20 mouse cellular contexts compared by ENCODE assay signal in the genomic region with DNA sequence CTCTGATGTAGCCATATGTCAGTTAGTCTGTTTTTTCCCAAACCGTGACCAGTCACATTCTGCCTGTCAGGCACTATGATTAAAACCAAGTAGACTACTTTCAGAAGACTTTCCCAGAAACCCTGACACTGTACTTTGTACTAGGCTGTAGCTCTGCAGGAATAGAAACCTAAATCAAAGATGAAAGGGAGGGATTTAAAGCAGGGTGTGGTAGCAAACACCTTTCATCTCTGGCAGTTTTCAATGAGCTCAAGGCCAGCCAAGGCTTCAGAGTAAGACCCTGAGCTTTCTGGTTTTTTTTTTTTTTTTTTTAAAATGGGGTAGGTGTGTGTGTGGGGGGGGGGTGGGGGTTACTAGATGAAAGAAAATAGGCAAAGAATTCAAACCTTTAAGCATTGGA.
DNase-seq lines count a peak whose midpoint lies in the region; ATAC-seq and TF ChIP-seq lines count a peak whose summit lies in the region.
"Had no signal": no experiment of that assay in that cellular context is flagged by ENCODE, and none has a peak within 500 bp of the region (broad histone marks: within the 10 kb centered on the region; RNA-seq: fewer than 3 reads in every experiment).

No protein-coding gene starts in this region.

- no peak overlapping the region for H3K4me3 ChIP-seq in intestine, embryonic 14.5 days (ENCODE audit: low read depth, low read length)
- H3K4me3 ChIP-seq in intestine, postnatal 0 days (ENCODE audit: low read depth, low read length): no peak overlapping the region
- H3K4me3 ChIP-seq: embryonic facial prominence, embryonic 13.5 days; forebrain, embryonic 13.5 days; heart, adult 2 months; heart, embryonic 15.5 days; hindbrain, embryonic 15.5 days had no signal

- no peaks in the 10 kb centered on the region for H3K4me1 ChIP-seq in intestine, embryonic 14.5 days (replicated peaks; ENCODE audit: control insufficient read depth, insufficient read depth, low read length)
- H3K4me1 ChIP-seq in intestine, postnatal 0 days (replicated peaks; ENCODE audit: control insufficient read depth, insufficient read depth, low read length): no peaks in the 10 kb centered on the region
- H3K4me1 ChIP-seq: embryonic facial prominence, embryonic 13.5 days; forebrain, embryonic 13.5 days; heart, embryonic 15.5 days; hindbrain, embryonic 15.5 days had no signal

- no peak for TF ChIP-seq CTCF in intestine, postnatal 0 days (IDR thresholded peaks at IDR 0.05; ENCODE audit: low read depth)

- H3K9me3 ChIP-seq in intestine, embryonic 14.5 days (ENCODE audit: control insufficient read depth, low read length): no peaks in the 10 kb centered on the region
- H3K9me3 ChIP-seq in intestine, postnatal 0 days (ENCODE audit: control insufficient read depth): no peaks in the 10 kb centered on the region
- H3K9me3 ChIP-seq: embryonic facial prominence, embryonic 13.5 days; forebrain, embryonic 13.5 days; heart, embryonic 15.5 days; hindbrain, embryonic 15.5 days had no signal

- 37% methylated on average over 1 of the region's 1 CpGs for WGBS in intestine, embryonic 14.5 days
- WGBS in intestine, postnatal 0 days: 18% methylated on average over 1 of the region's 1 CpGs

- intact Hi-C loops in heart, postnatal 10 days (cut with DNase I): no loop called here

- ATAC-seq in intestine, embryonic 14.5 days (replicated peaks; ENCODE audit: low FRiP score, low TSS enrichment, low read depth): peak; percentile 80; the same call in 1 of the 2 replicates
- ATAC-seq in intestine, postnatal 0 days: peak; percentile 56
- ATAC-seq: forebrain, embryonic 13.5 days; forebrain, postnatal 0 days; Patski had no signal

- no peaks in the 10 kb centered on the region for H3K27me3 ChIP-seq in intestine, embryonic 14.5 days (replicated peaks; ENCODE audit: control insufficient read depth, insufficient read depth, low read length)
- no peaks in the 10 kb centered on the region for H3K27me3 ChIP-seq in intestine, postnatal 0 days (replicated peaks; ENCODE audit: control insufficient read depth, insufficient read depth, low read length)
- H3K27me3 ChIP-seq: CH12.LX; embryonic facial prominence, embryonic 13.5 days; forebrain, embryonic 13.5 days; heart, embryonic 15.5 days; hindbrain, embryonic 15.5 days; Patski had no signal

- no peak overlapping the region for H3K9ac ChIP-seq in intestine, embryonic 14.5 days (ENCODE audit: low read length)
- no peak overlapping the region for H3K9ac ChIP-seq in intestine, postnatal 0 days (ENCODE audit: low read depth, low read length)
- H3K9ac ChIP-seq: embryonic facial prominence, embryonic 13.5 days; forebrain, embryonic 13.5 days; forebrain, postnatal 0 days; heart, embryonic 15.5 days; hindbrain, embryonic 15.5 days had no signal

- peak; percentile 8 for DNase-seq in embryo, embryonic 10 days (ENCODE audit: low spot score)
- DNase-seq in embryo, embryonic 9.5 days (ENCODE audit: extremely low spot score): no peak
- DNase-seq in intestine, embryonic 14.5 days (ENCODE audit: low spot score): no peak
- no peak for DNase-seq in thymus, postnatal 14 days
- no peak for DNase-seq in heart, postnatal 10 days
- DNase-seq: adrenal gland, postnatal 10 days; cerebellum, adult 18-20 months; cerebellum, adult 9-11 months; cerebellum, postnatal 36 days; forebrain, postnatal 0 days; gastrocnemius, postnatal 14 days; heart, adult 2 months had no signal

- H3K27ac ChIP-seq in intestine, embryonic 14.5 days (ENCODE audit: low read depth): no peak overlapping the region
- H3K27ac ChIP-seq in intestine, postnatal 0 days (ENCODE audit: low read depth, low read length): no peak overlapping the region
- H3K27ac ChIP-seq: embryonic facial prominence, embryonic 13.5 days; forebrain, embryonic 13.5 days; heart, adult 2 months; heart, embryonic 15.5 days; hindbrain, embryonic 15.5 days had no signal

- H3K4me2 ChIP-seq in intestine, embryonic 14.5 days (ENCODE audit: low read length): no peak overlapping the region
- H3K4me2 ChIP-seq in intestine, postnatal 0 days (replicated peaks; ENCODE audit: low read depth): no peak overlapping the region
- H3K4me2 ChIP-seq: embryonic facial prominence, embryonic 13.5 days; forebrain, embryonic 13.5 days; heart, embryonic 11.5 days; heart, embryonic 15.5 days; hindbrain, embryonic 15.5 days had no signal

- H3K36me3 ChIP-seq in intestine, embryonic 14.5 days (ENCODE audit: control insufficient read depth, insufficient read depth, low read length): no peaks in the 10 kb centered on the region
- H3K36me3 ChIP-seq in intestine, postnatal 0 days (ENCODE audit: control insufficient read depth, insufficient read depth): no peaks in the 10 kb centered on the region
- H3K36me3 ChIP-seq: embryonic facial prominence, embryonic 13.5 days; heart, embryonic 15.5 days; hindbrain, embryonic 15.5 days had no signal
